Mouse (Mus musculus): ENCODE results near the gene Mical2.

DNA sequence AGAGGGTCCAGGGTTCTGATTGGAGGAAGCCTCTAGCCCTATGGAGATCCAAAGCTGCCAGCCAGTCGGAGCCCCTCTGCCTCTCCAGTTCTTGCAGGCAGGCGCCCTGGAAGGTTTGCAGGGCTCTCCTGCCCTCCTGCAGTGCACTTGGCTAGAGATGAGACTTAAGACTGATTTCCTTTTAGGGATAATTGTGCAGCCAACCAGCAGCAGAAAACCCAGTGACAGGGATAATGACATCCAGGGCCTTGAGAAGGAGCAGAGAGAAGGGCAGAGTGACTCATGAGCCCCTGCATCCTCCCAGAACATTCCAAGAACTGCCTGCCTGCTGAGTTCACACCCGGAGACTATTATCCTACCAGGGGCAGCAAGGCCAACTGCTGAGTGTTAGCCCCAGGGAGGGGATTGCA is 228.2 kb downstream of the Mical2 start:
- TF ChIP-seq POLR2A (IDR thresholded peaks at IDR 0.05; ENCODE audit: low read depth, low read length) (peak; percentile 11; the same call in 1 of the 2 replicates), CTCF (IDR thresholded peaks at IDR 0.05; ENCODE audit: borderline replicate concordance, insufficient read depth, low read length) (no peak)
